Mouse (Mus musculus) liver, postnatal 0 days (tissue): ENCODE measurements at regions not wholly inside any gene's neighbourhood (a gene's known extent, or its start where the extent isn't known, plus 50 kb on each side); places are given as distances from the start of the nearest gene placed in this dataset.

Source experiments
- ATAC-seq: fragments of 200-750 bp; cut with Nextera tagmentation; 2 replicates; pipeline ENCODE4 v1.8.0; 2017; ENCODE audit warnings: mild to moderate bottlenecking, moderate library complexity
- DNase-seq: peaks from one replicate; pipeline ENCODE4 v3.0.0-alpha.2; 2016
- H3K27ac ChIP-seq: fragments of 300-500 bp; sonication (generic); 2 replicates; pipeline ENCODE4 v1.5.1; 2014; ENCODE audit warnings: antibody characterized with exemption, moderate library complexity, mild to moderate bottlenecking, low read depth
- H3K27me3 ChIP-seq: fragments of 300-500 bp; sonication (generic); 2 replicates; pipeline ENCODE4 v1.6.1; 2014; ENCODE audit warnings: low read length, control low read depth, mixed read lengths; ENCODE audit not compliant: insufficient read depth
- H3K36me3 ChIP-seq: fragments of 300-500 bp; sonication (generic); replicated peaks from 2 replicates; pipeline ENCODE4 v1.6.1; 2014; ENCODE audit warnings: mild to moderate bottlenecking, control low read depth, low read length, moderate library complexity, mixed read lengths; ENCODE audit not compliant: insufficient read depth
- H3K4me1 ChIP-seq: fragments of 300-500 bp; sonication (generic); 2 replicates; pipeline ENCODE4 v1.6.1; 2014; ENCODE audit warnings: antibody characterized with exemption, mild to moderate bottlenecking, control low read depth; ENCODE audit not compliant: insufficient read depth
- H3K4me2 ChIP-seq: fragments of 300-500 bp; sonication (generic); 2 replicates; pipeline ENCODE4 v1.6.1; 2014; ENCODE audit warnings: low read depth, mild to moderate bottlenecking, low read length, moderate library complexity, mixed read lengths
- H3K4me3 ChIP-seq: fragments of 300-500 bp; sonication (generic); 2 replicates; pipeline ENCODE4 v1.5.1; 2014; ENCODE audit warnings: low read depth, low read length
- H3K9ac ChIP-seq: fragments of 300-500 bp; sonication (generic); replicated peaks from 2 replicates; pipeline ENCODE4 v1.6.1; 2014; ENCODE audit warnings: mild to moderate bottlenecking, moderate library complexity
- H3K9me3 ChIP-seq: fragments of 300-500 bp; sonication (generic); 2 replicates; pipeline ENCODE4 v1.6.1; 2016; ENCODE audit warnings: mild to moderate bottlenecking, control low read depth, low read length, mixed read lengths
- CTCF ChIP-seq: sonication (generic); IDR thresholded peaks from 2 replicates; pipeline ENCODE4 v1.5.1; 2016; ENCODE audit warnings: antibody characterized with exemption, low read depth
- EP300 ChIP-seq: IDR thresholded peaks from 2 replicates; pipeline ENCODE4 v1.6.1; 2016; ENCODE audit warnings: antibody characterized with exemption, low read depth, mild to moderate bottlenecking
- WGBS: fragments of 180-500 bp; shearing (Covaris S2); extraction: QIAGEN DNeasy Blood & Tissue Kit; methylation state at CpG from one replicate; pipeline ENCODE4 v1.1.7; 2014; ENCODE audit not compliant: insufficient replicate concordance; 5-methylcytosine and 5-hydroxymethylcytosine counted together

DNA sequence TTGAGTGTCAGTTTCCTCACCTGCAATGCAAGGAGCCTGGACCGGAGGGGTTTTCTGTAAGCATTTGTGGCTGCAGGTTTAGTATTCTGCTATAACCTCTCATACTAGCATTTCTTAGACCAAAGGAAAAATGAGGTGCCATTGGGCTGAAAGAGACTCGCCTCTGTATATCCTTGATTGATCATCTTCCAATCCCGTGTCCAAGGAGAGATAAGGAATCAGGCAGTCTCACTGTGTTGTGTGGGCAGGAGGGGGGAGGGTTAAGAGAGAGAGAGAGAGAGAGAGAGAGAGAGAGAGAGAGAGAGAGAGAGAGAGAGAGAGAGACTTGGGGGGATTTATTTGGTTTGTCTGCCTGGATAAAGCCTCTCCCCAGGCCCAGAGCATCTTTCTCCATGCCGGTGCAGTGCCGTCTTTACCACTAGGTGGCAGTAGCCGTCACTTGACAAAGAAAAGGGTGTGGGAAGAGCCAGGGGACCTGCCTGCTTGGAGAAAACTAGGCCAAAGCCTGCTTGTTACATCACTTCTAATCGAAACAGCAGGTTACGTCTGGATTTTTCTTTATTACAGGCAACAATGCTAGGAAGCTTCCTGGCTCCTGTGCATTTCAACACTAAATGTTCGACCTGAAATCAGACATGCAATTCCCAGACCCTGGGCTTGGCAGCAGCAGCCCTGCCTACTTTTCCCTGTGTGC, 56.1 kb upstream of the Ces5a start:
- Histone ChIP-seq H3K4me1 (no peaks in the 10 kb centered on the region), H3K4me3 (no peak overlapping the region), H3K36me3 (no peaks in the 10 kb centered on the region), H3K9ac (no peak overlapping the region), H3K9me3 (no peaks in the 10 kb centered on the region), H3K27me3 (no peaks in the 10 kb centered on the region), H3K4me2 (no peak overlapping the region), H3K27ac (no peak overlapping the region)
- 35% methylated on average over 9 of the region's 9 CpGs for WGBS
- TF ChIP-seq EP300 (no peak), CTCF (peak; percentile 83)
- ATAC-seq = peak; percentile 15; the same call in 1 of the 2 replicates
- DNase-seq = peak; percentile 74

GRCm38 (mm10) chr8:93592302-93592651, 56.6 kb upstream of the Ces5a start:
- Histone ChIP-seq H3K4me2 (no peak overlapping the region), H3K9ac (no peak overlapping the region), H3K4me1 (no peaks in the 10 kb centered on the region), H3K36me3 (no peaks in the 10 kb centered on the region), H3K27me3 (no peaks in the 10 kb centered on the region), H3K4me3 (no peak overlapping the region), H3K27ac (no peak overlapping the region), H3K9me3 (no peaks in the 10 kb centered on the region)
- no peak for TF ChIP-seq EP300
- no peak for TF ChIP-seq CTCF
- no peak for DNase-seq
- 32% methylated on average over 3 of the region's 3 CpGs for WGBS
- no peak for ATAC-seq

DNA sequence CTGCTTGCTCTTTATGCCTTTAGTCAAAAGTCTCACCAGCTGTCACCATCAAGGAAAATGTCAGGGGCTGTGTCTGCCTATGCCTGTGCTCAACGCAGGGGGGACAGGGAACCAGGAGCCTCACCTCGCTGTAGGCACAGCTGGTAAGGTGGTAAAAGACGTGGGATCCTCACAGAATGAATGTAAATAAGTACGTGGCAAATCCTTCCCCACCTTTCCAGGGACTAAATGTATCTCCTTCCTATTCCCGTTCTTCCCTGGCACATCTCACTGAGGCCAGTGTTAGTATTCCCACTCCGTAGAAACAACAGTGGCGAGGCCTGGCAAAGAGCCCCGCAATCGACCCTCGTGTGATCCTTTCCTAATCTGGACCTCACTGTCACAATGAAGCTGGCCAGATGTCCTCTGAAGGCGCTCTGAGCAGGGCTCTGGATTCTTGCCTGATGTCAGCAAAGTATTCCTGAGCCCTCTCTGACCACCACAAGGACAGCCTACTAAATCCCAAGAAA, 63.0 kb upstream of the Ces5a start:
- Histone ChIP-seq H3K4me3 (no peak overlapping the region), H3K9ac (no peak overlapping the region), H3K4me2 (no peak overlapping the region), H3K4me1 (no peaks in the 10 kb centered on the region), H3K36me3 (no peaks in the 10 kb centered on the region), H3K27ac (no peak overlapping the region), H3K9me3 (no peaks in the 10 kb centered on the region), H3K27me3 (no peaks in the 10 kb centered on the region)
- ATAC-seq (no peak), DNase-seq (no peak)
- no peak for TF ChIP-seq CTCF
- TF ChIP-seq EP300 = no peak
- WGBS = 25% methylated on average over 11 of the region's 11 CpGs

GRCm38 (mm10) chr8:93599306-93599705, 63.7 kb upstream of the Ces5a start:
- ATAC-seq (no peak), DNase-seq (no peak)
- no peaks in the 10 kb centered on the region for H3K36me3 ChIP-seq
- H3K4me1 ChIP-seq = no peaks in the 10 kb centered on the region
- H3K4me3 ChIP-seq = no peak overlapping the region
- no peaks in the 10 kb centered on the region for H3K27me3 ChIP-seq
- no peak overlapping the region for H3K4me2 ChIP-seq
- WGBS = 59% methylated on average over 9 of the region's 9 CpGs
- no peak for TF ChIP-seq CTCF
- TF ChIP-seq EP300 = no peak
- no peak overlapping the region for H3K27ac ChIP-seq
- H3K9ac ChIP-seq = no peak overlapping the region
- no peaks in the 10 kb centered on the region for H3K9me3 ChIP-seq

GRCm38 (mm10) chr8:93599776-93600175, 64.1 kb upstream of the Ces5a start:
- no peak overlapping the region for H3K4me3 ChIP-seq
- H3K4me2 ChIP-seq = no peak overlapping the region
- H3K27me3 ChIP-seq = no peaks in the 10 kb centered on the region
- H3K4me1 ChIP-seq = no peaks in the 10 kb centered on the region
- 57% methylated on average over 8 of the region's 8 CpGs for WGBS
- TF ChIP-seq CTCF (no peak), EP300 (no peak)
- H3K27ac ChIP-seq = no peak overlapping the region
- ATAC-seq (no peak), DNase-seq (no peak)
- H3K36me3 ChIP-seq = no peaks in the 10 kb centered on the region
- no peaks in the 10 kb centered on the region for H3K9me3 ChIP-seq
- no peak overlapping the region for H3K9ac ChIP-seq

DNA sequence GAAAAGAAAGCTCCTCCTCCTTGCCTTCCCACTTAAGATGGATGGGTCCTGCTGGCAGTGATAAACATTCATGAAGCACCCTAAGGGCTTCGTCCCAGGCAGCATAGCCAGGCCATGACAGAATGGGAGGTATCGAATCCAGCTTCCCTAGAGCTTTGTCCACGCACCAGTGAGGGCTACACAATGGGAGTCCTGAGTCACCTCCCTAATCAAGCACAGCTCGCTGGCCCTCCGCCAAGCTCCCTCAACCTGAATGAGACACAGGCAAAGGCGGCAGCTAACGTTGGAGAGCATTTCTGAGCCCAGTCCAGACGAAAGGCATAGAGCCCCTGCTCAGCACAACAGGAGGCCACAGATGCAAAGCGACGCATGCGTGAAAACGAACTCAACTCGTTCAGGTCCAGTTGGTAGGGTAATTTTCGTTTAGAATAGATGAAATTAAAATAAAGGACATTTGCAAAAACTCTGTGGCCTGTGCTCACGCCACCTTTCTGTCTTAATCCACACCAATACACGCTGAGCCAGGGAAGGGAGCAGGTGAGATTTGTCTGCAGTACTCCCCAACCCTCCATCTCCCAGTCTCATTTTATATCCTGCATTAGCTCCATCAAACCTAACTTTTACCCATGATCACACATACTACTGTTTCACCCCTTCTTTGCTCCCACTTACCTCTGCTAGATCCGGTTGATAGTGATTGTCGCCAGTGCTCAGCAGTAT, 91.3 kb upstream of the Ces5a start:
- Histone ChIP-seq H3K9me3 (no peaks in the 10 kb centered on the region), H3K4me3 (no peak overlapping the region), H3K4me2 (no peak overlapping the region), H3K9ac (no peak overlapping the region), H3K27ac (no peak overlapping the region), H3K36me3 (no peaks in the 10 kb centered on the region), H3K27me3 (no peaks in the 10 kb centered on the region), H3K4me1 (no peaks in the 10 kb centered on the region)
- peak; percentile 14 for DNase-seq
- TF ChIP-seq EP300 (no peak), CTCF (no peak)
- ATAC-seq = no peak
- WGBS = 35% methylated on average over 18 of the region's 18 CpGs
